Mouse (Mus musculus) E14TG2a.4 (cell line): Measurements from ENCODE around the gene Prkci.

Experiments
- H3K27me3 ChIP-seq: 2 replicates; pipeline ENCODE4 v1.6.1; 2014; ENCODE audit warnings: low read length, control low read depth; ENCODE audit not compliant: insufficient read depth
- H3K36me3 ChIP-seq: 2 replicates; pipeline ENCODE4 v1.6.1; 2014; ENCODE audit warnings: low read length, control low read depth; ENCODE audit not compliant: insufficient read depth
- H3K4me1 ChIP-seq: replicated peaks from 2 replicates; pipeline ENCODE4 v1.6.1; 2014; ENCODE audit warnings: low read depth, low read length, control low read depth
- H3K4me3 ChIP-seq: replicated peaks from 2 replicates; pipeline ENCODE4 v1.5.1; 2014; ENCODE audit warnings: mild to moderate bottlenecking, low read length
- H3K9me3 ChIP-seq: 2 replicates; pipeline ENCODE4 v1.6.1; 2014; ENCODE audit warnings: low read length, control low read depth
- CTCF ChIP-seq: conservative IDR thresholded peaks from 2 replicates; pipeline ENCODE4 v1.5.1; 2014; ENCODE audit warnings: low read length
- NANOG ChIP-seq: IDR thresholded peaks from 2 replicates; pipeline ENCODE4 v1.6.1; 2014; ENCODE audit warnings: borderline replicate concordance, low read length, mixed read lengths
- POU5F1 ChIP-seq: IDR thresholded peaks from 2 replicates; pipeline ENCODE4 v1.6.1; 2014; ENCODE audit warnings: low read length, borderline replicate concordance

Prkci gene

GRCm38 (mm10) chr3:31077068-31077703 lies 81.6 kb downstream of the Prkci start:
- Histone ChIP-seq H3K27me3 (no peaks in the 10 kb centered on the region), H3K9me3 (no peaks in the 10 kb centered on the region), H3K4me1 (peaks cover 22% of the 10 kb centered on the region), H3K36me3 (no peaks in the 10 kb centered on the region), H3K4me3 (no peak overlapping the region)
- TF ChIP-seq CTCF (no peak), NANOG (no peak), POU5F1 (no peak)

GRCm38 (mm10) chr3:31079450-31079849 lies 83.9 kb downstream of the Prkci start:
- H3K4me1 ChIP-seq, result peaks cover 36% of the 10 kb centered on the region
- no peaks in the 10 kb centered on the region for H3K27me3 ChIP-seq
- H3K4me3 ChIP-seq, result no peak overlapping the region
- no peaks in the 10 kb centered on the region for H3K36me3 ChIP-seq
- no peak for TF ChIP-seq POU5F1
- no peak for TF ChIP-seq CTCF
- TF ChIP-seq NANOG, result no peak
- H3K9me3 ChIP-seq, result no peaks in the 10 kb centered on the region

- no peaks in the 10 kb centered on the region for H3K9me3 ChIP-seq
- H3K36me3 ChIP-seq, result no peaks in the 10 kb centered on the region
- H3K27me3 ChIP-seq, result no peaks in the 10 kb centered on the region
- H3K4me1 ChIP-seq, result peaks cover 48% of the 10 kb centered on the region
- no peak for TF ChIP-seq POU5F1
- TF ChIP-seq NANOG, result no peak
- no peak overlapping the region for H3K4me3 ChIP-seq
Measured at GRCm38 (mm10) chr3:31080791-31081502, 85.4 kb downstream of the Prkci start.

GRCm38 (mm10) chr3:31082838-31083506 lies 87.4 kb downstream of the Prkci start:
- Histone ChIP-seq H3K36me3 (no peaks in the 10 kb centered on the region), H3K4me1 (peaks cover 54% of the 10 kb centered on the region), H3K4me3 (no peak overlapping the region), H3K27me3 (no peaks in the 10 kb centered on the region), H3K9me3 (no peaks in the 10 kb centered on the region)
- no peak for TF ChIP-seq POU5F1
- no peak for TF ChIP-seq NANOG
- TF ChIP-seq CTCF, result no peak

GRCm38 (mm10) chr3:31083507-31084245 lies 88.1 kb downstream of the Prkci start:
- Histone ChIP-seq H3K9me3 (no peaks in the 10 kb centered on the region), H3K27me3 (no peaks in the 10 kb centered on the region), H3K4me3 (no peak overlapping the region), H3K36me3 (no peaks in the 10 kb centered on the region), H3K4me1 (peaks cover 55% of the 10 kb centered on the region)
- TF ChIP-seq CTCF (no peak), POU5F1 (no peak), NANOG (no peak)

- no peak for TF ChIP-seq CTCF
- no peak for TF ChIP-seq NANOG
- no peak for TF ChIP-seq POU5F1
- Histone ChIP-seq H3K4me1 (peaks cover 62% of the 10 kb centered on the region), H3K4me3 (no peak overlapping the region), H3K36me3 (no peaks in the 10 kb centered on the region), H3K9me3 (no peaks in the 10 kb centered on the region), H3K27me3 (no peaks in the 10 kb centered on the region)
Measured at GRCm38 (mm10) chr3:31085000-31085399, 89.5 kb downstream of the Prkci start.

- Histone ChIP-seq H3K4me1 (peaks cover 80% of the 10 kb centered on the region), H3K9me3 (no peaks in the 10 kb centered on the region), H3K36me3 (no peaks in the 10 kb centered on the region), H3K4me3 (peak overlapping the region; percentile 59), H3K27me3 (no peaks in the 10 kb centered on the region)
- TF ChIP-seq POU5F1 (peak; percentile 98), CTCF (no peak)
Measured at GRCm38 (mm10) chr3:31088789-31089775, 93.5 kb downstream of the Prkci start.
